Mouse (Mus musculus) lung, embryonic 16.5 days (tissue): ENCODE measurements around the gene Tjp3. TPM values are rescaled to one million over a fixed set of nuclear protein-coding genes. Genes with fewer than 3 reads are reported as not detected.

ENCODE experiments used
- ATAC-seq: fragments of 200-750 bp; cut with Nextera tagmentation; 2 replicates; pipeline ENCODE4 v1.8.0; 2017; ENCODE audit warnings: low read depth, mild to moderate bottlenecking, moderate library complexity
- H3K27ac ChIP-seq: fragments of 300-500 bp; sonication (generic); 2 replicates; pipeline ENCODE4 v1.5.1; 2014; ENCODE audit warnings: mild to moderate bottlenecking, control low read depth, low read length
- H3K27me3 ChIP-seq: fragments of 300-500 bp; sonication (generic); 2 replicates; pipeline ENCODE4 v1.6.1; 2014; ENCODE audit warnings: low read depth, low read length, mixed read lengths; ENCODE audit not compliant: control insufficient read depth, insufficient read depth
- H3K36me3 ChIP-seq: fragments of 300-500 bp; sonication (generic); 2 replicates; pipeline ENCODE4 v1.6.1; 2014; ENCODE audit warnings: low read length; ENCODE audit not compliant: control insufficient read depth, insufficient read depth
- H3K4me1 ChIP-seq: fragments of 300-500 bp; sonication (generic); replicated peaks from 2 replicates; pipeline ENCODE4 v1.6.1; 2014; ENCODE audit warnings: low read length, mixed read lengths; ENCODE audit not compliant: control insufficient read depth, insufficient read depth
- H3K4me2 ChIP-seq: fragments of 300-500 bp; sonication (generic); 2 replicates; pipeline ENCODE4 v1.6.1; 2014; ENCODE audit warnings: low read depth, low read length, control low read depth
- H3K4me3 ChIP-seq: fragments of 300-500 bp; sonication (generic); 2 replicates; pipeline ENCODE4 v1.5.1; 2014; ENCODE audit warnings: mild to moderate bottlenecking, low read length, control low read depth
- H3K9ac ChIP-seq: fragments of 300-500 bp; sonication (generic); 2 replicates; pipeline ENCODE4 v1.6.1; 2014; ENCODE audit warnings: low read length, control low read depth
- H3K9me3 ChIP-seq: fragments of 300-500 bp; sonication (generic); 2 replicates; pipeline ENCODE4 v1.6.1; 2016; ENCODE audit warnings: low read length; ENCODE audit not compliant: control insufficient read depth
- WGBS: fragments of 180-500 bp; shearing (Covaris S2); extraction: QIAGEN DNeasy Blood & Tissue Kit; methylation state at CpG from one replicate; pipeline ENCODE4 v1.1.7; 2014; 5-methylcytosine and 5-hydroxymethylcytosine counted together
- polyA plus RNA-seq: library from polyadenylated mRNA; unstranded; fragments of >200 nt; fragmentation: Nextera tagmentation; extraction: Ambion mirVana; gene quantifications from 2 replicates; pipeline ENCODE4 v1.2.1, GENCODE M21; 2015

Gene Tjp3
- polyA plus RNA-seq, 1 experiment from 2014 or later = 29.3 TPM

DNA sequence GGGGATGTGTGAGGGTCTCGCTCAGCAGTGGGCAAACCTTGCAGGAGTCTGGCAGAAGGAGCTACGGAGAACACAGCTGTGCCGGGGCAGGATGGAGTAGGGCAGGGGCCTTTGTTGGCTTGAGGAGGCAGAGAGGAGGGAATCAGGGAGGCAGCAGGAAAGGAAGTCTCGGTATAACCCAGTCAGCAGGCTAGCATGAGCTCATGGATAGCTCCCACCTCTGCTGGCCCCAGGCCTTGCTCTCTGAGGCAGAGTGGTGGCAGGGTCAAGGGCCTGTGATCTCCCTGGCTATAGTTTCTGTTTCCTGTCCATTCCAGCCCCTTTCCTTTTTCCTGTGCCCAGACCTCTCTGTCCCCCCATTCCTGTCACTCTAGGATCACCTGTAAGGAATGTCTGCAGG lies 10.9 kb upstream of the Tjp3 start:
- Histone ChIP-seq H3K9ac (peak overlapping the region; percentile 30; the same call in 1 of the 2 replicates), H3K4me3 (no peak overlapping the region), H3K27ac (peak overlapping the region; percentile 53), H3K4me1 (peaks cover 38% of the 10 kb centered on the region), H3K9me3 (no peaks in the 10 kb centered on the region), H3K36me3 (peaks cover 14% of the 10 kb centered on the region), H3K27me3 (no peaks in the 10 kb centered on the region), H3K4me2 (no peak overlapping the region; the same call in 1 of the 2 replicates)
- WGBS = 51% methylated on average over 4 of the region's 4 CpGs
- no peak for ATAC-seq

DNA sequence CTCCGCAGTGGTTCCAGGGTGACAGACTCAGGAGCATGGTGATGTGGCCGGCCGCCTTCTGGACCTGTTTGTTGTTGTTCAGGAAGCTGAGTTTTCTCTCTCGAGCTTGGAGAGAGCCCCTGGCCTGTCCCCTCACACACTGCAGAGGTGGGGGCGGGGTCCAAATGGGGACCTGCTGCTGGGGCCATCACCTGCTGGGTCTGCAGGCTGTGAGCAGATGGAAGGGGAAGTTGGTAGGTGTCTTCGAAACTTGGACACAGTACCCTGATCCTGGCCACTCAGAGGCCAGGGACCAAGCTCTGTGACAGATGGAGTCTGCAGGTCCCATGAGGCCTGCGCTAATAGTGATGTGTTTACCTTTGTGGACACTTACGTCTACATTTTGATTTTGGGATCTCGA lies 9.9 kb upstream of the Tjp3 start:
- Histone ChIP-seq H3K27ac (no peak overlapping the region), H3K9ac (no peak overlapping the region), H3K4me2 (no peak overlapping the region)

DNA sequence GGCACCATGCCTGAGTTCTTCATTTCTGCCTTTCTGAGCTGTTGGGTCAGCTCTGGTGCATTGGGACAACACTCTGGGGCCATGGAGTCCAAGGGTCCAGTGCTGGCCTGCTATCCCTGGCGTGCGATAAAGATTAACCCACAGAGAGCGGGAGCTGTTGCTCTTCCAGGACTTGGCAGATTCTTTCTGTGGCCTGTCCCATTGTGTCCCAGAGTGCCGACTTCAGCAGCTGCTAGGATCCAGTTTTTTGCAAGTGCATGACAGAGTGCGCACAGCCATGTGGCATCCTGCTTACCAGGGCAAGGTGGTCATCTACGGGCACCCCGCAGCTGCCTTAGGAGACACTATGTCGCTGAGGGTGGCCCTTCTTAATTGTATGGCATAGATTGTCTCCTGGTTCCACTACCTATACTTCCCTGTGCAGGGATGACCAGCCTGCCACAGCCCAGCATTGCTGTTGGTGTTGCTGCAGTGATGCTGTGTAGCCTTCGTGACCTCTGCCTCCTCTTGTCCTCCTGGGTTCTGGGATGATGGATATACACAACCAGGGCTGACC lies 9.0 kb upstream of the Tjp3 start:
- Histone ChIP-seq H3K9ac (no peak overlapping the region), H3K27ac (no peak overlapping the region), H3K36me3 (no peaks in the 10 kb centered on the region), H3K4me3 (no peak overlapping the region), H3K9me3 (no peaks in the 10 kb centered on the region), H3K4me2 (no peak overlapping the region), H3K4me1 (peaks cover 38% of the 10 kb centered on the region), H3K27me3 (no peaks in the 10 kb centered on the region)
- ATAC-seq = no peak
- WGBS = 70% methylated on average over 9 of the region's 9 CpGs

More for the DNA sequence above, 9.9 kb upstream of the Tjp3 start:
- 69% methylated on average over 9 of the region's 9 CpGs for WGBS
- Histone ChIP-seq H3K4me1 (peaks cover 38% of the 10 kb centered on the region), H3K4me3 (no peak overlapping the region), H3K36me3 (peaks cover 5% of the 10 kb centered on the region), H3K27me3 (no peaks in the 10 kb centered on the region), H3K9me3 (no peaks in the 10 kb centered on the region)
- no peak for ATAC-seq

DNA sequence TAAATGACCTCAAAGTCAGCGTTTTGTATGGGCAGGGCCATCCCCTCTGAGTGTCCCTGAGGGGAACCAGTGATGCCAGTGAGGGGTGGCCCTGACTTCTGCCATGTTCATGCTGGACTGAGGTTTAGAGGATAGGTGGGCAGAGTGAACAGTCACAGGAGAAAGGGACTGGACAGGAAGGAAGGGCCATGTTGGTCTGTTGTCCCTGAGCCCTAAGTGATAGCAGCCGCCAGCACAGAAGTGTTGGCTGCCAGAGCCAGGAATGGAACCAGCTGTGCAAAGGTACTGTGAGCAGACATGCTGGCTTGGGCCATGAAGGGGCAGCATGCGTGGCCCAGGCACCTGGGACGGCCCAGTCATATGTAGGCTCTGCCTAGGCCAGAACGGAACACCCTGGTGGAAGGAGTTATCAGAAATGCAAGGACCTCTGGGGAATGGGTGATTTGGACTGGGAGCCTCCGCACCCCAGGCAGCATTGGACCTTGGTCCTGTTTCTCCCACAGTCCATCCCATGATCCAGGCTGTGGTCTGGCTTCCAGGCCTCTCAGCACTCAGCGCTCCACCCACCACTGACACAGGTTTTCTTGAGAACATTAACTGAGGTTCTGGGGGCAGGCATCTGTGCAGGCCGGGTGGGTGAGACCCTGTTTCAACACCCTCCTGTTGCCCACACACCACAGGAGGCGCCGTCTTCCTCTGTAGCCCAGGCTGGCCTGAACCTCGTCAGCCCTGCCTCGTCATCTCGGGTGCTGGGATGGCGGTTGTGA lies 8.4 kb upstream of the Tjp3 start:
- no peaks in the 10 kb centered on the region for H3K9me3 ChIP-seq
- peak overlapping the region; percentile 25; the same call in 1 of the 2 replicates for H3K9ac ChIP-seq
- H3K27ac ChIP-seq = no peak overlapping the region
- no peak overlapping the region for H3K4me3 ChIP-seq
- H3K27me3 ChIP-seq = no peaks in the 10 kb centered on the region
- peaks cover 40% of the 10 kb centered on the region for H3K4me1 ChIP-seq
- H3K36me3 ChIP-seq = no peaks in the 10 kb centered on the region
- WGBS = 82% methylated on average over 14 of the region's 14 CpGs
- ATAC-seq = no peak
- no peak overlapping the region for H3K4me2 ChIP-seq

DNA sequence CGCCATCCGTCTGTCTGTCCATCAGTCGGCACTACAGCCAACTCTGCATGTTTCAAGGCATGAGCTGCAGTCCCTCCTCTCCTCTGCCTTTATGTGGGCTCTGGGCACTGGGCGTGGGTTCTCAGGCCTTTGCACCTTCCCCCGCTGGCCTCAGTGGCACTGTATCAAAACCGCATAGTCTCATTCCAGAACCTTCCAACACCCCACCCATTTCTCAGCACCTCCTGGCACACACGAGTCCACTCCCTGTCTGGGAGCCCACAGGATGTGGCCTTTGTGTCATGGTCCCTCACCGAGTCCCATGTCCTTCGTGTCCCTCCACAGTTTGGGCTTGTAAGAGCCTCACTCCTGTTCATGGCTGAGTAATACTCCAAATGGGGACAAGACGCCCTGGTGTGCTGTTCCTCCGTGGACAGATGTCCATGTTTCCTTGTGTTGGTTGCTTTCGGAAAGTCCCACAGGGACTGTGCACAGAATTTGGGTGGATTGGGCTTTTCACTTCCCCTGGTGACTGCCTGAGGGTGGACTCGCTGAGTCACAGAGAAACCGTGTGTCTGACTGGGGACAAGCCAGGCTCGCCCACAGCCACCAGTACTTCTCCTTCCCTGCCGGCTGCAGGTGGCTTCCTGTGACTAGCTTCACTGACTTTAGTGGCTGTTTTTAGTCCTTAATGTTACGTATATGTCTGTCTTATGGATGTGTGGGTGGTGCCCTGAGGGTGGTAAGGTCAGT lies 7.2 kb upstream of the Tjp3 start:
- ATAC-seq = no peak

DNA sequence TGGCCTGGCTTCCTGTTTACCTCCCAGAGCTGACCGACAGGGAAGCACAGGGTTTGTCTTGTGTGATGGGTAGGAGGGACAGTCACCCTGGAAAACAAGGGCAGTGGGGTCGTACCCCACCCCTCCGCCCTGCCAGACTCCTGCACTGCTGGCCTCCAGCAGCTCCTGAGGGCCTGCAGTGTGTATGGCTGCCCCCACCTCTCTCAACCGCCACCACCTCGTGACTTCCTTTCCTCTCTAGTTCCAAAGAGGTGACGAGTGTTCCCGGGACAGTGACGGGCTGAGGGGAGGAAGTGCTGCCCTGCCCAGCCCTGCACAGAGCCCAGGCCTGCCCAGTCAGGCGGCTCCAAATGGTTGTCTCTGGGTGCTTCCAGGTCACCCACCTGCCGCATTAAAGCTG lies 6.5 kb upstream of the Tjp3 start:
- peaks cover 45% of the 10 kb centered on the region for H3K4me1 ChIP-seq
- H3K27ac ChIP-seq = peak overlapping the region; percentile 69
- no peaks in the 10 kb centered on the region for H3K27me3 ChIP-seq
- no peaks in the 10 kb centered on the region for H3K36me3 ChIP-seq
- H3K4me3 ChIP-seq = no peak overlapping the region
- H3K9ac ChIP-seq = peak overlapping the region; percentile 3
- H3K4me2 ChIP-seq = peak overlapping the region; percentile 19; the same call in 1 of the 2 replicates
- H3K9me3 ChIP-seq = no peaks in the 10 kb centered on the region
- 39% methylated on average over 10 of the region's 10 CpGs for WGBS
- ATAC-seq = peak; percentile 47

More for the DNA sequence above, 7.2 kb upstream of the Tjp3 start:
- WGBS = 89% methylated on average over 17 of the region's 17 CpGs
- H3K4me1 ChIP-seq = peaks cover 50% of the 10 kb centered on the region
- H3K9me3 ChIP-seq = no peaks in the 10 kb centered on the region
- H3K9ac ChIP-seq = peak overlapping the region; percentile 3; the same call in 1 of the 2 replicates
- H3K27me3 ChIP-seq = no peaks in the 10 kb centered on the region
- H3K36me3 ChIP-seq = no peaks in the 10 kb centered on the region
- no peak overlapping the region for H3K4me2 ChIP-seq
- H3K27ac ChIP-seq = peak overlapping the region; percentile 69
- H3K4me3 ChIP-seq = no peak overlapping the region

DNA sequence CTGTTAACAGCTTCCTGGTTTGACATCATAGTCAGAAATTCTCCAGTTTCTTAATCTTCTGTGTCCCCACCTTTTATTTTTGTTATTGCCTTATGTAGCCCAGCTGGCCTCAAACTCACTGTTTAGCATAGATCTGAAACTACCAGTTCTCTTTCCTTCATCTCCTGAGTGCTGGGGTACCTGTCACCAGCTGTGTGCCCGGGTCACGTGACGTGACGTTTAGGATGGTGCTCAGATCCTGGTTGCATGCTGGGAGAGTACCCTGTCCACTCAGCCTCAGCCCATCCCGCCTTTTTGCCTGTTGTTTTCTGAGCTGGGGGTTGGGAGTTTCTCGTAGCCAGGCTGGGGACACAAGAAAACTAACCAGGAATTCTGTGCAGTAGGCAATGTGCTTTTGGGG lies 5.9 kb upstream of the Tjp3 start:
- no peaks in the 10 kb centered on the region for H3K36me3 ChIP-seq
- ATAC-seq = no peak
- no peaks in the 10 kb centered on the region for H3K27me3 ChIP-seq
- H3K9me3 ChIP-seq = no peaks in the 10 kb centered on the region
- 74% methylated on average over 6 of the region's 6 CpGs for WGBS
- H3K4me1 ChIP-seq = peaks cover 39% of the 10 kb centered on the region
- peak overlapping the region; percentile 3 for H3K9ac ChIP-seq
- no peak overlapping the region for H3K4me3 ChIP-seq
- peak overlapping the region; percentile 19; the same call in 1 of the 2 replicates for H3K4me2 ChIP-seq
- peak overlapping the region; percentile 69 for H3K27ac ChIP-seq

DNA sequence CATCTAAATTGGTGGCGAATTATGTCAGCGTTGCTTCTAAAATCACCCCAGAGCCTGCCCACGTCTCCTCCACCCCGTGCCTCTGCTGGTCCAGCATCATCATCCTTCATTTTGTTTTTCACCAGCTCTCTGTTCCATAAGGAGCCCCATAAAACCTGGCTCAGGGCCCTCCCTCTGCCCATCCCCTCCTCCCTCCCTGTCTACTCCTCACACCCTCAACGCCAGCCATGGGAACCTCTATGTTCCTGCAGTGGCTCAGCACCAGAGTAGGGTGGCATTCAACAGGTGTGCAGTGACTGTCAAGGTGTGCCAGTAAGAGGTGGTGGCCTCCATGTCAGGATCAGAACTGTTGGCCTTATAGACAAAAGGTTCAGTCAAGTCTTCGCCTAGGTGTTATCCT lies 3.8 kb upstream of the Tjp3 start:
- H3K4me1 ChIP-seq = peaks cover 33% of the 10 kb centered on the region
- no peak overlapping the region for H3K27ac ChIP-seq
- no peak for ATAC-seq

DNA sequence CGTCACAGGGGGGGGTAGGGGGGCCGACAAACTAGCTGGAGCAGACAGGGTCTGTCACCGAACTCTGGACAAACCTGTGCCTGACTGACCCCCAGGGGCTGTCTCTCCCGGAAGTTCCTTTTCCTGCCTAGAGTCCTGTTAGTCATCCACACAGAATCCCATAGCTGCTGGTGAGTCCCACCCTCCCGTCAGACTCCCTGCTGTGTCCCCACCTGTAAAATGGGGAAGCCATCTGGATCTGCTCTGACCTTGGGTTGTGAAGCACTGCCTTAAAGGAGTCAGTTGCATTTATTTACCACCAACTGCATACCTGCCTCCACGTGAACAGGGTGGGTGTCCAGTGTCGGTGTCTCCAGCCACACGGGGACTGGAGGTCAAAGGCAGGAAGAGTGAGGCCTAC lies 3.1 kb upstream of the Tjp3 start:
- peaks cover 4% of the 10 kb centered on the region; the same call in 1 of the 2 replicates for H3K27me3 ChIP-seq
- 39% methylated on average over 8 of the region's 8 CpGs for WGBS
- peaks cover 34% of the 10 kb centered on the region for H3K4me1 ChIP-seq
- H3K4me2 ChIP-seq = peak overlapping the region; percentile 97
- no peak for ATAC-seq
- H3K27ac ChIP-seq = no peak overlapping the region
- no peaks in the 10 kb centered on the region for H3K36me3 ChIP-seq
- peak overlapping the region; percentile 79 for H3K4me3 ChIP-seq
- H3K9ac ChIP-seq = peak overlapping the region; percentile 72
- H3K9me3 ChIP-seq = no peaks in the 10 kb centered on the region

More for the DNA sequence above, 3.8 kb upstream of the Tjp3 start:
- Histone ChIP-seq H3K4me2 (no peak overlapping the region), H3K9me3 (no peaks in the 10 kb centered on the region), H3K4me3 (no peak overlapping the region), H3K36me3 (no peaks in the 10 kb centered on the region), H3K27me3 (peaks cover 4% of the 10 kb centered on the region; the same call in 1 of the 2 replicates), H3K9ac (no peak overlapping the region)
- 91% methylated on average over 6 of the region's 6 CpGs for WGBS
